Mouse (Mus musculus): ENCODE measurements around the gene Aff3. TPM values are rescaled to one million over a fixed set of nuclear protein-coding genes. Genes with fewer than 3 reads are reported as not detected.

Aff3 gene
- total and polyA plus RNA-seq, 2 experiments from 2014 or later, result 1.1 to 1.9 TPM

GRCm38 (mm10) chr1:38222160-38222559 lies 442.6 kb downstream of the Aff3 start:
- peaks cover 12% of the 10 kb centered on the region; the same call in 1 of the 2 replicates for H3K9me3 ChIP-seq (replicated peaks; ENCODE audit: control insufficient read depth, low read length)
- no peak for DNase-seq (ENCODE audit: low spot score)
- no peaks in the 10 kb centered on the region for H3K27me3 ChIP-seq (ENCODE audit: control insufficient read depth, insufficient read depth, low read length)
- H3K4me2 ChIP-seq (ENCODE audit: low read depth, low read length), result no peak overlapping the region
- no peak overlapping the region for H3K27ac ChIP-seq (ENCODE audit: low read depth)
- TF ChIP-seq EP300 (IDR thresholded peaks at IDR 0.05; ENCODE audit: low read depth) (no peak), CTCF (IDR thresholded peaks at IDR 0.05; ENCODE audit: low read depth) (no peak)
- no peak for ATAC-seq (ENCODE audit: insufficient read depth, low read depth)
- no peaks in the 10 kb centered on the region for H3K4me1 ChIP-seq (ENCODE audit: control insufficient read depth, insufficient read depth)
- WGBS, result 74% methylated on average over 1 of the region's 1 CpGs
- H3K4me3 ChIP-seq (ENCODE audit: low read depth, low read length), result no peak overlapping the region
- no peak overlapping the region for H3K9ac ChIP-seq (replicated peaks; ENCODE audit: low read depth, low read length)
- no peaks in the 10 kb centered on the region for H3K36me3 ChIP-seq (replicated peaks; ENCODE audit: control insufficient read depth, insufficient read depth, low read length)

GRCm38 (mm10) chr1:38221431-38221830 lies 443.3 kb downstream of the Aff3 start:
- Histone ChIP-seq H3K9me3 (replicated peaks; ENCODE audit: control insufficient read depth, low read length) (peaks cover 12% of the 10 kb centered on the region; the same call in 1 of the 2 replicates), H3K4me3 (ENCODE audit: low read depth, low read length) (no peak overlapping the region), H3K36me3 (replicated peaks; ENCODE audit: control insufficient read depth, insufficient read depth, low read length) (no peaks in the 10 kb centered on the region), H3K4me2 (ENCODE audit: low read depth, low read length) (no peak overlapping the region), H3K27ac (ENCODE audit: low read depth) (no peak overlapping the region), H3K27me3 (ENCODE audit: control insufficient read depth, insufficient read depth, low read length) (no peaks in the 10 kb centered on the region), H3K9ac (replicated peaks; ENCODE audit: low read depth, low read length) (no peak overlapping the region), H3K4me1 (ENCODE audit: control insufficient read depth, insufficient read depth) (no peaks in the 10 kb centered on the region)
- 59% methylated on average over 8 of the region's 8 CpGs for WGBS
- no peak for TF ChIP-seq EP300 (IDR thresholded peaks at IDR 0.05; ENCODE audit: low read depth)
- no peak for TF ChIP-seq CTCF (IDR thresholded peaks at IDR 0.05; ENCODE audit: low read depth)
- DNase-seq (ENCODE audit: low spot score) (no peak), ATAC-seq (ENCODE audit: insufficient read depth, low read depth) (no peak)

- Histone ChIP-seq H3K27me3 (ENCODE audit: control insufficient read depth, insufficient read depth, low read length) (no peaks in the 10 kb centered on the region), H3K4me3 (ENCODE audit: low read depth, low read length) (peak overlapping the region; percentile 28), H3K9me3 (replicated peaks; ENCODE audit: control insufficient read depth, low read length) (no peaks in the 10 kb centered on the region), H3K9ac (replicated peaks; ENCODE audit: low read depth, low read length) (0 out of 2 replicates have a peak overlapping the region, but pooled peaks have one; percentile 8), H3K4me1 (ENCODE audit: control insufficient read depth, insufficient read depth) (peaks cover 5% of the 10 kb centered on the region; the same call in 1 of the 2 replicates), H3K4me2 (ENCODE audit: low read depth, low read length) (peak overlapping the region; percentile 48), H3K36me3 (replicated peaks; ENCODE audit: control insufficient read depth, insufficient read depth, low read length) (no peaks in the 10 kb centered on the region), H3K27ac (ENCODE audit: low read depth) (no peak overlapping the region)
- ATAC-seq (ENCODE audit: insufficient read depth, low read depth), result no peak
- 53% methylated on average over 31 of the region's 31 CpGs for WGBS
- DNase-seq (ENCODE audit: low spot score), result peak; percentile 20
- TF ChIP-seq EP300 (IDR thresholded peaks at IDR 0.05; ENCODE audit: low read depth) (no peak), CTCF (IDR thresholded peaks at IDR 0.05; ENCODE audit: low read depth) (no peak)
These were observed 446.6 kb downstream of the Aff3 start for GRCm38 (mm10) chr1:38217912-38218795.

- Histone ChIP-seq H3K9ac (replicated peaks; ENCODE audit: low read depth, low read length) (no peak overlapping the region), H3K27ac (ENCODE audit: low read depth) (no peak overlapping the region), H3K4me2 (ENCODE audit: low read depth, low read length) (no peak overlapping the region), H3K9me3 (replicated peaks; ENCODE audit: control insufficient read depth, low read length) (no peaks in the 10 kb centered on the region), H3K27me3 (ENCODE audit: control insufficient read depth, insufficient read depth, low read length) (no peaks in the 10 kb centered on the region), H3K4me3 (ENCODE audit: low read depth, low read length) (no peak overlapping the region), H3K36me3 (replicated peaks; ENCODE audit: control insufficient read depth, insufficient read depth, low read length) (no peaks in the 10 kb centered on the region), H3K4me1 (ENCODE audit: control insufficient read depth, insufficient read depth) (peaks cover 5% of the 10 kb centered on the region; the same call in 1 of the 2 replicates)
- 82% methylated on average over 5 of the region's 5 CpGs for WGBS
- DNase-seq (ENCODE audit: low spot score) (no peak), ATAC-seq (ENCODE audit: insufficient read depth, low read depth) (no peak)
- TF ChIP-seq EP300 (IDR thresholded peaks at IDR 0.05; ENCODE audit: low read depth), result no peak
- no peak for TF ChIP-seq CTCF (IDR thresholded peaks at IDR 0.05; ENCODE audit: low read depth)
These were observed 447.7 kb downstream of the Aff3 start for GRCm38 (mm10) chr1:38217098-38217497.

- H3K27me3 ChIP-seq (ENCODE audit: control insufficient read depth, insufficient read depth, low read length), result no peaks in the 10 kb centered on the region
- 27% methylated on average over 3 of the region's 3 CpGs for WGBS
- no peaks in the 10 kb centered on the region for H3K9me3 ChIP-seq (replicated peaks; ENCODE audit: control insufficient read depth, low read length)
- H3K27ac ChIP-seq (ENCODE audit: low read depth), result no peak overlapping the region
- TF ChIP-seq CTCF (IDR thresholded peaks at IDR 0.05; ENCODE audit: low read depth) (no peak), EP300 (IDR thresholded peaks at IDR 0.05; ENCODE audit: low read depth) (no peak)
- H3K4me3 ChIP-seq (ENCODE audit: low read depth, low read length), result no peak overlapping the region
- no peak for DNase-seq (ENCODE audit: low spot score)
- H3K4me2 ChIP-seq (ENCODE audit: low read depth, low read length), result no peak overlapping the region
- no peak for ATAC-seq (ENCODE audit: insufficient read depth, low read depth)
- peaks cover 5% of the 10 kb centered on the region; the same call in 1 of the 2 replicates for H3K4me1 ChIP-seq (ENCODE audit: control insufficient read depth, insufficient read depth)
- H3K9ac ChIP-seq (replicated peaks; ENCODE audit: low read depth, low read length), result no peak overlapping the region
- H3K36me3 ChIP-seq (replicated peaks; ENCODE audit: control insufficient read depth, insufficient read depth, low read length), result no peaks in the 10 kb centered on the region
These were observed 451.4 kb downstream of the Aff3 start for GRCm38 (mm10) chr1:38213377-38213776.

Data from heart, postnatal 0 days (tissue).